Mouse (Mus musculus) cerebellum, adult 8-10 months (tissue): Measurements from ENCODE around the gene Ajuba.

Experiments used
- DNase-seq: peaks from one replicate; pipeline ENCODE4 v3.0.0; 2022

Ajuba gene

DNA sequence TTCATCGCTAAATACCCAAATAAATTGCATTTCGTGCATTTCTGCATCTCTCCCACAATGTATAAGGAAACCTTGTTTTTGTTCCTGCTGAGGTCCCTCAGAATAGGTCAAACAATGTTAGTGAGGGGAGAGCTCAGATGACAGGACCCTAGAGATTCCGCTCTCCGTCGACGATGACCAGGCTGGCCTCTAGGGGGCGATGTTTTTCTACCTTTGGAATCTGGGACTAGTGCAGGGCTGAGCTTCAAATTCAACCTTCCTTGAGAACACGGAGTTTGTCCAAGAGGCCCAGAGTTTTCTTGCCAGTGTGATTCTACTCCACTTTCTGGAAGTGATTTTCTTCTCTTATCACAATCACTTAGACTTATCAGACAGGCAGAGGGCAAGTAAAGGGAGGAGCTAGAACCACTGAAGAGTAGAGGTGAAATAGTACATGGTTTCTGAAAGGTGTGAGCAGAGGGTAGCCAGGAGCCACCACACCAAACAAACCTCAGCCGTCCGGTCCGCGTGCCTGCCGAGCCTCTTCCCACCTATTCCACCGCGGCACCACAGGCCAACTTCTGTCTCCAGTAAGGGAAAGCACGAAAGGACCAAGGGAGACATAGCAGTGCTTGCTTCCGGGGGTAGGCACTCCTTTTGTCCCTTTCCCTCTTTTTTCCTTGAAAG lies 48.8 kb downstream of the Ajuba start:
- peak; percentile 85 for DNase-seq

GRCm38 (mm10) chr14:54528007-54528393 lies 49.4 kb downstream of the Ajuba start:
- no peak for DNase-seq

DNA sequence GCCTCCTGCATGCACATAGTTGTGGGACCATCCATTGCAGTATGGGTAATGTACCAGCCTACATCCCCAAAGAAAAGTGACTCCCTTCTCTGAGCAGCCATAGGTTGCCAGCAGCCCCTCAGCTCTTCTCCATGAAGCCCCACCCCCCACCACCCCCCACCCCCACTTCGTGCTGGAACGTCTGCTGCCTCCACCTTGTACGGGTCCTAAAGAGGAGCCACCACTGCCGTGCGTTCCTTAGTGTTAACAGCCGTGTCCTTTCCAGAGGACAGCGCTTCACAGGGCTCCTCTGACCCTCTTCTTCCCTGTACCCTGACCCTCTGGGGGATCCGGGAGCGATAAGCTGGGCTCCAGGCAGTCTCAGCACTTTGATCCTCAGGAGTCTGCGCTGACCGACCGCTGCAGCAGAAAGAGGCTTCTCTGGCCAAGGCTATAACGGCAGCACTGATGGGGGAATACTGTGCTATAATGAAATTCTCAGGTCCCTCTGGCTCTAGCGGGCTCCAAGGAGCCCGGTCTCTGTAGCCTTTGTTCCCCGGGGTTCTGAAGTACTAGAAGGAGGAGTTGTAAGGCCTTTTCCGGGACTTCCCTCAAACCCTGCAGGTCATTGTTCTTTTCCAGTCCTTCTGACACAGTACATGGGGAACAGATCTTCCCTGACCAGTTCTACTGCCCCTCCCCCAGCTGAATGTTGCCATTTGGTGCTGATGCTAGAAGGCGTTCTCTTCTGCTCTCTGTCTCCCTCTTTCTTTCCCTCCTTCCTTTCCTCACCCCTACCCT lies 49.9 kb downstream of the Ajuba start:
- peak; percentile 64 for DNase-seq

DNA sequence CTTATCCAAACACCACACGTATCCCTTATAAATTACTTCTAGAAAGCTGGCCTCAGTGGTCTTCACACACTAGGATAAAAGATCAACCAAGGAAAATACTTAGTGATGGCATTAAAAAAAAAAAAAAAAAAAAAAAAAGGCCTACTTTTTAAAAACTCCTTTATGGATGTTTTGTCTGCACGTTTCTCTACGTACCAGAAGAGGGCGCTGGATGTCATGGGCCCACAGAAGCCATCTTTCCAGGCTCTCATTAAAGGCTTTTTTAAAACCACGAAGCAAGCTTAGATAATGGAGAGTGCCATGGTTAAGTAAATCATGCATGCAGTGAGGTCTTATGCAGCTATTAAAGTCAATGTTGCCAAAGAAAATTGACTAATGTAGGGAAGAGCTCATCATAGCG lies 53.8 kb downstream of the Ajuba start:
- no peak for DNase-seq
